Mouse (Mus musculus): Measurements from ENCODE around the gene H2afy.

DNA sequence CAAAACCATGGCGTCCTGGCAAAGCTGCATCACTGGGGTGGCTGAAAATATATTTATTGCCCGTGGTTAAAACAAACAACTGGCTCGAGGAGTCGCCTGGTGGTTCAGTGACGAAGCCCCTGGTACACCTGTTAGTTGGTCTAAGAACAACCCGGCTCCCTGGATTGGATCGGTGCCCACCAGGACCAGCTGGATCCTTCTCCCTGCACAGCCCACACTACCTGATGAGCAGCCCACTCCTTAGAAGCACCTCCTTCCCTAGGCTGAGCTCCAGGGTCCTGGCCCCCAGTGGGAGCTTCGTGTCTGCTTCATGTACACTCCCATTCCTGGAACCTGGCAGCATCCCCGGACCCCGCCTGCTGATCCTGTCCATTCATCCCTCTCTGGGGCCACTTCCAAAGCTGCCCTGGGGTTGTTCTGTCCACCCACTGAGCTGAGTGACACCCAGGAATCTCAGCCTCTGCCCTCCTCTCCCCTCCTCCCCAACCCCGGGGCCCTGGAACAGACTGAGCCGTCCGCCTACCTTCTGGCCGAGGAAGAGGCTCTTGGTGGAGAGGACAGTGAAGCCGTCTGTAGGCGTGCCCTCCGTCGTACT, 40.5 kb downstream of the H2afy start:
- TF ChIP-seq CTCF (IDR thresholded peaks at IDR 0.05; ENCODE audit: insufficient read depth, low read length) (no peak), POLR2A (IDR thresholded peaks at IDR 0.05; ENCODE audit: borderline replicate concordance, extremely low read depth, low read depth, low read length) (no peak)

All from lung, adult 2 months (tissue).